Mouse (Mus musculus) fibroblast of lung, adult 2 months (primary cell): Measurements from ENCODE around the gene Rabepk.
A peak's percentile ranks its signal among the peaks of the same experiment; 100 is the strongest.
"Not testable (repeated sequence)": the region's sequence is repeated elsewhere in the genome, so short reads cannot be mapped to it uniquely, and the experiment has no call there.

Experiments
- DNase-seq: peaks from one replicate; pipeline ENCODE4 v3.0.0-alpha.2; 2011; ENCODE audit warnings: low read depth

Gene Rabepk

GRCm38 (mm10) chr2:34762872-34763271 is 36.8 kb downstream of the Rabepk start:
- no peak for DNase-seq

- DNase-seq: no peak
Observed at GRCm38 (mm10) chr2:34762174-34762573, 37.5 kb downstream of the Rabepk start.

- DNase-seq: not testable (repeated sequence)
Observed at GRCm38 (mm10) chr2:34761272-34761671, 38.4 kb downstream of the Rabepk start.

GRCm38 (mm10) chr2:34757341-34757740 is 42.4 kb downstream of the Rabepk start:
- DNase-seq: no peak

- DNase-seq: no peak
Observed at GRCm38 (mm10) chr2:34754551-34755358, 45.0 kb downstream of the Rabepk start, which contains the start of gene Gapvd1. Gene Gapvd1 (minus strand): TSS chr2:34755232.

- DNase-seq: peak; percentile 44
Observed at GRCm38 (mm10) chr2:34753811-34754550, 45.7 kb downstream of the Rabepk start.

GRCm38 (mm10) chr2:34750245-34750644 is 49.5 kb downstream of the Rabepk start:
- no peak for DNase-seq

GRCm38 (mm10) chr2:34748479-34748878 is 51.2 kb downstream of the Rabepk start:
- DNase-seq: no peak

GRCm38 (mm10) chr2:34745673-34746072 is 54.0 kb downstream of the Rabepk start:
- no peak for DNase-seq

- DNase-seq: no peak
Observed at GRCm38 (mm10) chr2:34744476-34744875, 55.2 kb downstream of the Rabepk start.

GRCm38 (mm10) chr2:34742675-34743074 is 57.0 kb downstream of the Rabepk start:
- no peak for DNase-seq

GRCm38 (mm10) chr2:34741390-34742159 is 58.1 kb downstream of the Rabepk start:
- DNase-seq: no peak

GRCm38 (mm10) chr2:34739684-34740391 is 59.9 kb downstream of the Rabepk start:
- DNase-seq: no peak

GRCm38 (mm10) chr2:34737911-34738310 is 61.8 kb downstream of the Rabepk start:
- DNase-seq: no peak

- no peak for DNase-seq
Observed at GRCm38 (mm10) chr2:34736626-34737025, 63.1 kb downstream of the Rabepk start.
